Mouse (Mus musculus): ENCODE measurements around the gene Sphkap. TPM values are rescaled to one million over a fixed set of nuclear protein-coding genes. Genes with fewer than 3 reads are reported as not detected.

Sphkap gene
- polyA plus RNA-seq, 1 experiment from 2014 or later = 0.11 TPM

GRCm38 (mm10) chr1:83339358-83339757 is 68.6 kb downstream of the Sphkap start:
- 88% methylated on average over 3 of the region's 3 CpGs for WGBS
- no peak overlapping the region for H3K4me3 ChIP-seq (ENCODE audit: low read length)
- H3K4me2 ChIP-seq (replicated peaks; ENCODE audit: low read depth, low read length) = no peak overlapping the region
- H3K4me1 ChIP-seq (ENCODE audit: control insufficient read depth, insufficient read depth, low read length) = no peaks in the 10 kb centered on the region
- no peaks in the 10 kb centered on the region for H3K9me3 ChIP-seq (ENCODE audit: control insufficient read depth, low read length)
- no peak overlapping the region for H3K27ac ChIP-seq (ENCODE audit: low read depth, low read length)
- no peak for ATAC-seq (ENCODE audit: low FRiP score, low TSS enrichment)
- H3K27me3 ChIP-seq (ENCODE audit: control insufficient read depth, insufficient read depth, low read length) = no peaks in the 10 kb centered on the region
- H3K36me3 ChIP-seq (ENCODE audit: control insufficient read depth, insufficient read depth, low read length) = no peaks in the 10 kb centered on the region
- no peak overlapping the region for H3K9ac ChIP-seq (ENCODE audit: low read depth, low read length)

GRCm38 (mm10) chr1:83316917-83317316 is 91.1 kb downstream of the Sphkap start:
- no peak overlapping the region for H3K27ac ChIP-seq (ENCODE audit: low read depth, low read length)
- no peaks in the 10 kb centered on the region for H3K4me1 ChIP-seq (ENCODE audit: control insufficient read depth, insufficient read depth, low read length)
- H3K4me3 ChIP-seq (ENCODE audit: low read length) = no peak overlapping the region
- no peaks in the 10 kb centered on the region for H3K27me3 ChIP-seq (ENCODE audit: control insufficient read depth, insufficient read depth, low read length)
- H3K9ac ChIP-seq (ENCODE audit: low read depth, low read length) = no peak overlapping the region
- no peak for ATAC-seq (ENCODE audit: low FRiP score, low TSS enrichment)
- H3K9me3 ChIP-seq (ENCODE audit: control insufficient read depth, low read length) = no peaks in the 10 kb centered on the region
- no peak overlapping the region for H3K4me2 ChIP-seq (replicated peaks; ENCODE audit: low read depth, low read length)
- 28% methylated on average over 4 of the region's 4 CpGs for WGBS
- no peaks in the 10 kb centered on the region for H3K36me3 ChIP-seq (ENCODE audit: control insufficient read depth, insufficient read depth, low read length)

GRCm38 (mm10) chr1:83315146-83315545 is 92.9 kb downstream of the Sphkap start:
- no peak overlapping the region for H3K4me3 ChIP-seq (ENCODE audit: low read length)
- H3K4me1 ChIP-seq (ENCODE audit: control insufficient read depth, insufficient read depth, low read length) = no peaks in the 10 kb centered on the region
- H3K27ac ChIP-seq (ENCODE audit: low read depth, low read length) = no peak overlapping the region
- no peak for ATAC-seq (ENCODE audit: low FRiP score, low TSS enrichment)
- no peaks in the 10 kb centered on the region for H3K9me3 ChIP-seq (ENCODE audit: control insufficient read depth, low read length)
- H3K4me2 ChIP-seq (replicated peaks; ENCODE audit: low read depth, low read length) = no peak overlapping the region
- 80% methylated on average over 9 of the region's 9 CpGs for WGBS
- no peaks in the 10 kb centered on the region for H3K36me3 ChIP-seq (ENCODE audit: control insufficient read depth, insufficient read depth, low read length)
- no peaks in the 10 kb centered on the region for H3K27me3 ChIP-seq (ENCODE audit: control insufficient read depth, insufficient read depth, low read length)
- H3K9ac ChIP-seq (ENCODE audit: low read depth, low read length) = no peak overlapping the region

GRCm38 (mm10) chr1:83311607-83312295 is 96.2 kb downstream of the Sphkap start:
- Histone ChIP-seq H3K36me3 (ENCODE audit: control insufficient read depth, insufficient read depth, low read length) (no peaks in the 10 kb centered on the region), H3K4me2 (replicated peaks; ENCODE audit: low read depth, low read length) (no peak overlapping the region), H3K4me1 (ENCODE audit: control insufficient read depth, insufficient read depth, low read length) (no peaks in the 10 kb centered on the region), H3K9ac (ENCODE audit: low read depth, low read length) (no peak overlapping the region), H3K9me3 (ENCODE audit: control insufficient read depth, low read length) (no peaks in the 10 kb centered on the region), H3K27ac (ENCODE audit: low read depth, low read length) (no peak overlapping the region), H3K27me3 (ENCODE audit: control insufficient read depth, insufficient read depth, low read length) (no peaks in the 10 kb centered on the region), H3K4me3 (ENCODE audit: low read length) (no peak overlapping the region)
- WGBS = 89% methylated on average over 6 of the region's 6 CpGs
- no peak for ATAC-seq (ENCODE audit: low FRiP score, low TSS enrichment)

- no peaks in the 10 kb centered on the region for H3K9me3 ChIP-seq (ENCODE audit: control insufficient read depth, low read length)
- ATAC-seq (ENCODE audit: low FRiP score, low TSS enrichment) = no peak
- H3K27ac ChIP-seq (ENCODE audit: low read depth, low read length) = no peak overlapping the region
- H3K4me1 ChIP-seq (ENCODE audit: control insufficient read depth, insufficient read depth, low read length) = no peaks in the 10 kb centered on the region
- no peak overlapping the region for H3K4me3 ChIP-seq (ENCODE audit: low read length)
- H3K36me3 ChIP-seq (ENCODE audit: control insufficient read depth, insufficient read depth, low read length) = no peaks in the 10 kb centered on the region
- no peak overlapping the region for H3K9ac ChIP-seq (ENCODE audit: low read depth, low read length)
- H3K4me2 ChIP-seq (replicated peaks; ENCODE audit: low read depth, low read length) = no peak overlapping the region
- 89% methylated on average over 6 of the region's 6 CpGs for WGBS
- no peaks in the 10 kb centered on the region for H3K27me3 ChIP-seq (ENCODE audit: control insufficient read depth, insufficient read depth, low read length)
These were observed 110.6 kb downstream of the Sphkap start for GRCm38 (mm10) chr1:83297137-83298076.

- 65% methylated on average over 7 of the region's 7 CpGs for WGBS
- Histone ChIP-seq H3K27ac (ENCODE audit: low read depth, low read length) (no peak overlapping the region), H3K4me1 (ENCODE audit: control insufficient read depth, insufficient read depth, low read length) (no peaks in the 10 kb centered on the region), H3K9ac (ENCODE audit: low read depth, low read length) (no peak overlapping the region), H3K27me3 (ENCODE audit: control insufficient read depth, insufficient read depth, low read length) (no peaks in the 10 kb centered on the region), H3K36me3 (ENCODE audit: control insufficient read depth, insufficient read depth, low read length) (no peaks in the 10 kb centered on the region), H3K4me3 (ENCODE audit: low read length) (no peak overlapping the region), H3K4me2 (replicated peaks; ENCODE audit: low read depth, low read length) (no peak overlapping the region), H3K9me3 (ENCODE audit: control insufficient read depth, low read length) (no peaks in the 10 kb centered on the region)
- ATAC-seq (ENCODE audit: low FRiP score, low TSS enrichment) = no peak
These were observed 122.1 kb downstream of the Sphkap start for GRCm38 (mm10) chr1:83285866-83286265.

- no peaks in the 10 kb centered on the region for H3K4me1 ChIP-seq (ENCODE audit: control insufficient read depth, insufficient read depth, low read length)
- no peak overlapping the region for H3K4me2 ChIP-seq (replicated peaks; ENCODE audit: low read depth, low read length)
- H3K27ac ChIP-seq (ENCODE audit: low read depth, low read length) = no peak overlapping the region
- 85% methylated on average over 11 of the region's 11 CpGs for WGBS
- no peak overlapping the region for H3K4me3 ChIP-seq (ENCODE audit: low read length)
- no peaks in the 10 kb centered on the region for H3K36me3 ChIP-seq (ENCODE audit: control insufficient read depth, insufficient read depth, low read length)
- no peak overlapping the region for H3K9ac ChIP-seq (ENCODE audit: low read depth, low read length)
- no peaks in the 10 kb centered on the region for H3K9me3 ChIP-seq (ENCODE audit: control insufficient read depth, low read length)
- no peak for ATAC-seq (ENCODE audit: low FRiP score, low TSS enrichment)
- H3K27me3 ChIP-seq (ENCODE audit: control insufficient read depth, insufficient read depth, low read length) = no peaks in the 10 kb centered on the region
These were observed 131.0 kb downstream of the Sphkap start for GRCm38 (mm10) chr1:83277044-83277443.

- Histone ChIP-seq H3K9me3 (ENCODE audit: control insufficient read depth, low read length) (no peaks in the 10 kb centered on the region), H3K27ac (ENCODE audit: low read depth, low read length) (no peak overlapping the region), H3K36me3 (ENCODE audit: control insufficient read depth, insufficient read depth, low read length) (no peaks in the 10 kb centered on the region), H3K27me3 (ENCODE audit: control insufficient read depth, insufficient read depth, low read length) (no peaks in the 10 kb centered on the region), H3K9ac (ENCODE audit: low read depth, low read length) (no peak overlapping the region), H3K4me2 (replicated peaks; ENCODE audit: low read depth, low read length) (no peak overlapping the region), H3K4me1 (ENCODE audit: control insufficient read depth, insufficient read depth, low read length) (no peaks in the 10 kb centered on the region), H3K4me3 (ENCODE audit: low read length) (no peak overlapping the region)
- 91% methylated on average over 9 of the region's 9 CpGs for WGBS
- no peak for ATAC-seq (ENCODE audit: low FRiP score, low TSS enrichment)
These were observed 131.4 kb downstream of the Sphkap start for GRCm38 (mm10) chr1:83276637-83277036.

GRCm38 (mm10) chr1:83251746-83252145 is 156.3 kb downstream of the Sphkap start:
- Histone ChIP-seq H3K27me3 (ENCODE audit: control insufficient read depth, insufficient read depth, low read length) (no peaks in the 10 kb centered on the region), H3K4me2 (replicated peaks; ENCODE audit: low read depth, low read length) (no peak overlapping the region), H3K9me3 (ENCODE audit: control insufficient read depth, low read length) (no peaks in the 10 kb centered on the region), H3K4me1 (ENCODE audit: control insufficient read depth, insufficient read depth, low read length) (no peaks in the 10 kb centered on the region), H3K27ac (ENCODE audit: low read depth, low read length) (no peak overlapping the region), H3K4me3 (ENCODE audit: low read length) (no peak overlapping the region), H3K36me3 (ENCODE audit: control insufficient read depth, insufficient read depth, low read length) (no peaks in the 10 kb centered on the region), H3K9ac (ENCODE audit: low read depth, low read length) (no peak overlapping the region)
- ATAC-seq (ENCODE audit: low FRiP score, low TSS enrichment) = no peak
- WGBS = 83% methylated on average over 1 of the region's 1 CpGs
